Comparison of ENCODE assay signal across 9 mouse cellular contexts in genomic region chr7:24441785-24442184, GRCm38 (mm10). TPM values are rescaled to one million over a fixed set of nuclear protein-coding genes. Genes with fewer than 3 reads are reported as not detected.
DNase-seq lines count a peak whose midpoint lies in the region; ATAC-seq and TF ChIP-seq lines count a peak whose summit lies in the region.
"Had no signal": no experiment of that assay in that cellular context is flagged by ENCODE, and none has a peak within 500 bp of the region (broad histone marks: within the 10 kb centered on the region; RNA-seq: fewer than 3 reads in every experiment).

No protein-coding gene starts in this region.

- no peak overlapping the region for H3K4me3 ChIP-seq in heart, embryonic 12.5 days
- no peak overlapping the region for H3K4me3 ChIP-seq in CH12.LX (replicated peaks in 1 of 3; ENCODE audit: low read depth in 2 of 3, low read length in 2 of 3, poor library complexity in 1 of 3)
- no peak overlapping the region for H3K4me3 ChIP-seq in macrophage (ENCODE audit: inconsistent target)
- H3K4me3 ChIP-seq: limb, embryonic 15.5 days had no signal

- TF ChIP-seq CTCF in CH12.LX (conservative IDR thresholded peaks at IDR 0.05 in 1 of 2, IDR thresholded peaks at IDR 0.05 in 1 of 2; ENCODE audit: low read depth in 2 of 2, low read length in 2 of 2) = peak; percentile 96 to 100

- no peaks in the 10 kb centered on the region for H3K9me3 ChIP-seq in heart, embryonic 12.5 days (replicated peaks)
- peaks cover 11% of the 10 kb centered on the region for H3K9me3 ChIP-seq in CH12.LX (replicated peaks; ENCODE audit: low read length)
- H3K9me3 ChIP-seq: limb, embryonic 15.5 days had no signal

- H3K4me2 ChIP-seq in heart, embryonic 12.5 days = no peak overlapping the region
- H3K4me2 ChIP-seq in CH12.LX (ENCODE audit: insufficient read depth, low read depth, poor library complexity, severe bottlenecking) = peak overlapping the region; percentile 47
- H3K4me2 ChIP-seq: limb, embryonic 15.5 days had no signal

- in situ Hi-C loops in CH12.LX (cut with MboI; ENCODE audit: low pct_ligation_motif_present, low pct_unique_long_range_greater_than_20kb, low sequenced_read_pairs) = no loop called here

- TF ChIP-seq RAD21 in CH12.LX (IDR thresholded peaks at IDR 0.05; ENCODE audit: low read depth, low read length) = peak; percentile 92

- no peak for TF ChIP-seq POLR2A in CH12.LX (IDR thresholded peaks at IDR 0.05; ENCODE audit: low read depth, low read length)

- H3K79me2 ChIP-seq in CH12.LX (replicated peaks; ENCODE audit: control insufficient read depth, extremely low read depth, insufficient read depth, poor library complexity, severe bottlenecking) = no peaks in the 10 kb centered on the region
- H3K79me2 ChIP-seq in macrophage (ENCODE audit: inconsistent target) = no peaks in the 10 kb centered on the region

- no peak overlapping the region for H3K9ac ChIP-seq in heart, embryonic 12.5 days
- H3K9ac ChIP-seq in CH12.LX (ENCODE audit: insufficient read depth, low read depth) = no peak overlapping the region
- H3K9ac ChIP-seq: limb, embryonic 15.5 days had no signal

- dilution Hi-C loops in CH12.LX (cut with MboI; ENCODE audit: extremely low pct_ligation_motif_present, extremely low pct_unique_long_range_greater_than_20kb, low sequenced_read_pairs) = no loop called here

- H3K4me1 ChIP-seq in heart, embryonic 12.5 days (replicated peaks) = peaks cover 13% of the 10 kb centered on the region
- peaks cover 22 to 48% of the 10 kb centered on the region in 2 experiments for H3K4me1 ChIP-seq in CH12.LX (ENCODE audit: control insufficient read depth in 1 of 2, insufficient read depth in 2 of 2)

- H3K27ac ChIP-seq in heart, embryonic 12.5 days (ENCODE audit: poor library complexity, severe bottlenecking) = no peak overlapping the region
- H3K27ac ChIP-seq in CH12.LX (ENCODE audit: insufficient read depth, low read depth) (no peak overlapping the region), macrophage (peak overlapping the region; percentile 46)
- H3K27ac ChIP-seq: limb, embryonic 15.5 days had no signal

- no peaks in the 10 kb centered on the region for H3K36me3 ChIP-seq in heart, embryonic 12.5 days
- H3K36me3 ChIP-seq in CH12.LX (replicated peaks in 1 of 2; ENCODE audit: control insufficient read depth in 1 of 2, insufficient read depth in 1 of 2, low read length in 1 of 2) = no peaks in the 10 kb centered on the region
- H3K36me3 ChIP-seq in macrophage (ENCODE audit: inconsistent target) = no peaks in the 10 kb centered on the region
- H3K36me3 ChIP-seq: limb, embryonic 15.5 days had no signal

- no peaks in the 10 kb centered on the region for H3K27me3 ChIP-seq in heart, embryonic 12.5 days (replicated peaks)
- H3K27me3 ChIP-seq in CH12.LX (replicated peaks) = peaks cover 14% of the 10 kb centered on the region
- H3K27me3 ChIP-seq: limb, embryonic 15.5 days had no signal

- no peak for ATAC-seq in heart, embryonic 12.5 days (ENCODE audit: insufficient number of reproducible peaks, low FRiP score)

- no peak for TF ChIP-seq EP300 in CH12.LX (IDR thresholded peaks at IDR 0.05; ENCODE audit: low read length)

- 5% methylated on average over 1 of the region's 1 CpGs for WGBS in heart, embryonic 12.5 days
- 10% methylated on average over 1 of the region's 1 CpGs for WGBS in macrophage (ENCODE audit: missing documents)

- DNase-seq in heart, adult 11 months = peak; percentile 97
- peak; percentile 90 for DNase-seq in CH12.LX (ENCODE audit: extremely low read depth)
- peak; percentile 19 for DNase-seq in c-Kit-negative CD71-positive TER-119-positive erythroid progenitor cells, embryonic 14.5 days (ENCODE audit: low read depth, low spot score)
- peak; percentile 55 for DNase-seq in gastrocnemius, postnatal 25 days
- peak; percentile 64 to 84 for DNase-seq in kidney, postnatal 36 days
- peak; percentile 71 for DNase-seq in testis, postnatal 10 days (ENCODE audit: low spot score)

TF ChIP-seq in CH12.LX, 34 proteins besides CTCF, POLR2A, EP300 and RAD21:
- TF ChIP-seq SMC3 (IDR thresholded peaks at IDR 0.05; ENCODE audit: low read depth, low read length) (peak; percentile 96), CHD1 (IDR thresholded peaks at IDR 0.05; ENCODE audit: low read depth, low read length) (no peak), NELFE (IDR thresholded peaks at IDR 0.05; ENCODE audit: low read depth, low read length) (peak; percentile 61; the same call in 1 of the 2 replicates), IRF4 (IDR thresholded peaks at IDR 0.05; ENCODE audit: low read depth, low read length) (no peak), ETS1 (conservative IDR thresholded peaks at IDR 0.05; ENCODE audit: low read depth, low read length) (no peak), JUN (IDR thresholded peaks at IDR 0.05; ENCODE audit: insufficient read depth, low read depth, low read length) (no peak), POLR2AphosphoS2 (IDR thresholded peaks at IDR 0.05; ENCODE audit: low read depth, low read length) (no peak), SIN3A (IDR thresholded peaks at IDR 0.05; ENCODE audit: low read length) (no peak), GABPA (IDR thresholded peaks at IDR 0.05; ENCODE audit: insufficient replicate concordance, low read depth, low read length) (no peak), KAT2A (IDR thresholded peaks at IDR 0.05; ENCODE audit: insufficient replicate concordance, low read length) (no peak), MXI1 (IDR thresholded peaks at IDR 0.05; ENCODE audit: low read depth, low read length) (no peak), ELF1 (IDR thresholded peaks at IDR 0.05; ENCODE audit: low read depth, low read length) (no peak), USF1 (IDR thresholded peaks at IDR 0.05; ENCODE audit: low read depth, low read length) (no peak)

RNA-seq across cellular contexts. Expression of gene Irgc1, which starts 10.3 kb away (rescaled TPM):
- polyA plus RNA-seq in heart, embryonic 12.5 days (2016; fragmentation: Nextera tagmentation; extraction: Ambion mirVana) = not detected in 2 replicates
- not detected in 2 replicates for total RNA-seq in CH12.LX (2012; rRNA removed)
- not detected in 2 replicates for total RNA-seq in CH12.LX (2014; rRNA removed)
- polyA plus RNA-seq in CH12.LX (2012; ENCODE audit: insufficient read length, low read depth) = not detected in 2 replicates
- not detected for total RNA-seq in gastrocnemius, postnatal 25 days (2021)
- total RNA-seq in macrophage (2018; cell fraction: chromatin; rRNA removed) = 1 to 10 TPM in 1 of 26 experiments, not detected in 25; 2.5 TPM
- under 1 TPM in 6 of 26 experiments, not detected in 20; 0.09 to 0.19 (median 0.10) TPM for total RNA-seq in macrophage (2018; cell fraction: cytosol; rRNA removed)
- 1 to 10 TPM in 1 of 26 experiments, not detected in 25; 1.5 TPM for total RNA-seq in macrophage (2018; cell fraction: nucleus; rRNA removed)
- not detected in 3 replicates for polyA plus RNA-seq in macrophage (2018)

RNA-seq across cellular contexts. Expression of gene Plaur, which starts 20.5 kb away (rescaled TPM):
- polyA plus RNA-seq in heart, embryonic 12.5 days (2016; fragmentation: Nextera tagmentation; extraction: Ambion mirVana) = 5.6 and 8.8 TPM in 2 replicates
- total RNA-seq in CH12.LX (2012; rRNA removed) (0.13 and 0.29 TPM in 2 replicates), CH12.LX (2014; rRNA removed) (0.69 and 0.72 TPM in 2 replicates)
- polyA plus RNA-seq in CH12.LX (2012; ENCODE audit: insufficient read length, low read depth) (0.26 and 0.57 TPM in 2 replicates), macrophage (2018) (37.1 to 79.3 TPM (median 71.4 TPM) in 3 replicates)
- total RNA-seq in gastrocnemius, postnatal 25 days (2021) = under 1 TPM in 1 of 2 experiments, not detected in 1; 0.75 TPM
- total RNA-seq in macrophage (2018; cell fraction: chromatin; rRNA removed) = 1,000 to 10,000 TPM in 1 of 26 experiments, 100 to 1,000 TPM in 12, 10 to 100 TPM in 7, 1 to 10 TPM in 6; 6.4 to 1,039 (median 105) TPM
- total RNA-seq in macrophage (2018; cell fraction: cytosol; rRNA removed) = 100 to 1,000 TPM in 6 of 26 experiments, 10 to 100 TPM in 10, 1 to 10 TPM in 10; 5.3 to 471 (median 46.9) TPM
- 100 to 1,000 TPM in 11 of 26 experiments, 10 to 100 TPM in 12, 1 to 10 TPM in 3; 5.4 to 740 (median 78.5) TPM for total RNA-seq in macrophage (2018; cell fraction: nucleus; rRNA removed)

RNA-seq across cellular contexts. Expression of gene Cadm4, which starts 40.0 kb away (rescaled TPM):
- 0.65 and 0.81 TPM in 2 replicates for polyA plus RNA-seq in heart, embryonic 12.5 days (2016; fragmentation: Nextera tagmentation; extraction: Ambion mirVana)
- total RNA-seq in CH12.LX (2012; rRNA removed) = 0.38 and 0.59 TPM in 2 replicates
- total RNA-seq in CH12.LX (2014; rRNA removed) = 0.16 and 0.34 TPM in 2 replicates
- 0.36 and 0.56 TPM in 2 replicates for polyA plus RNA-seq in CH12.LX (2012; ENCODE audit: insufficient read length, low read depth)
- total RNA-seq in gastrocnemius, postnatal 25 days (2021) = 1 to 10 TPM; 4.4 to 4.5 TPM
- under 1 TPM in 1 of 26 experiments, not detected in 25; 0.66 TPM for total RNA-seq in macrophage (2018; cell fraction: chromatin; rRNA removed)
- total RNA-seq in macrophage (2018; cell fraction: cytosol; rRNA removed) = under 1 TPM in 5 of 26 experiments, not detected in 21; 0.05 to 0.43 (median 0.12) TPM
- 1 to 10 TPM in 1 of 26 experiments, under 1 TPM in 2, not detected in 23; 0.20 to 2.1 (median 0.36) TPM for total RNA-seq in macrophage (2018; cell fraction: nucleus; rRNA removed)
- polyA plus RNA-seq in macrophage (2018) = not detected in 3 replicates

RNA-seq across cellular contexts. Expression of gene Smg9, which starts 42.4 kb away (rescaled TPM):
- polyA plus RNA-seq in heart, embryonic 12.5 days (2016; fragmentation: Nextera tagmentation; extraction: Ambion mirVana) = 21.4 and 21.6 TPM in 2 replicates
- total RNA-seq in CH12.LX (2012; rRNA removed) = 19.1 and 20.5 TPM in 2 replicates
- total RNA-seq in CH12.LX (2014; rRNA removed) = 16.9 and 19.9 TPM in 2 replicates
- 24.6 and 26.8 TPM in 2 replicates for polyA plus RNA-seq in CH12.LX (2012; ENCODE audit: insufficient read length, low read depth)
- 10 to 100 TPM in 1 of 2 experiments, 1 to 10 TPM in 1; 8.2 to 11.0 TPM for total RNA-seq in gastrocnemius, postnatal 25 days (2021)
- total RNA-seq in macrophage (2018; cell fraction: chromatin; rRNA removed) = 100 to 1,000 TPM; 127 to 223 (median 160) TPM
- 10 to 100 TPM; 15.4 to 41.1 (median 24.8) TPM for total RNA-seq in macrophage (2018; cell fraction: cytosol; rRNA removed)
- 100 to 1,000 TPM in 11 of 26 experiments, 10 to 100 TPM in 15; 59.9 to 137 (median 93.6) TPM for total RNA-seq in macrophage (2018; cell fraction: nucleus; rRNA removed)
- polyA plus RNA-seq in macrophage (2018) = 19.7 to 29.3 TPM (median 20.3 TPM) in 3 replicates

Comparison
In these comparisons a context has a peak if more than half of its experiments do, and no peak if none do; other contexts are left out.
1. DNase-seq: peak in every context shown above with its lines; median percentile 97 in heart, adult 11 months; 90 in CH12.LX; 74 in kidney, postnatal 36 days; 71 in testis, postnatal 10 days; 55 in gastrocnemius, postnatal 25 days; 19 in c-Kit-negative CD71-positive TER-119-positive erythroid progenitor cells, embryonic 14.5 days.